Mouse (Mus musculus): ENCODE measurements around the gene Gm20388. TPM values are rescaled to one million over a fixed set of nuclear protein-coding genes. Genes with fewer than 3 reads are reported as not detected.

Gm20388 gene
- polyA plus RNA-seq, 1 experiment from 2014 or later, result not detected

DNA sequence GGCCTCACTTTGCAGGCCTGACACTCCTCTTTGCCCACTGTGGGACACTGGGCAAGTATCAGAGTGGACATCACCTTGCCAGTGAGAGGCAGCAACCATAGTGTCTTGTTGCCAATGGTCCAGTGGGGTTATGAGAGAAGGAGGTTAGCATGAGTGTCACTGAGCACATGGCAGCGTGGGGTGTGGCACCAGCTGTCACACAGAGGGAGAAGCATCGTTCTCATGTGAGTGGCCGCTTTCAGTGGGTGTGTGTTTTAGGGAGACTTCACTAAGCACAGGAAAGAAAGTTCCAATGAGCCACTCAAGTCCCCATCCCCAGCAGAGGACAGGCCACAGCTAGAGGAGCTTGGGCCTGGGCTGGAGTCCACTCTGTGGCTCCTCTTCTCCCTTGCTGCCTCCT is 144.2 kb downstream of the Gm20388 start:
- TF ChIP-seq CTCF (IDR thresholded peaks at IDR 0.05; ENCODE audit: low read depth), result no peak
- 82% methylated on average over 3 of the region's 3 CpGs for WGBS
- Histone ChIP-seq H3K36me3 (ENCODE audit: control insufficient read depth, insufficient read depth) (no peaks in the 10 kb centered on the region), H3K4me3 (ENCODE audit: low read depth, low read length) (no peak overlapping the region), H3K27ac (ENCODE audit: low read depth, low read length) (no peak overlapping the region), H3K4me2 (replicated peaks; ENCODE audit: low read depth) (no peak overlapping the region), H3K9me3 (ENCODE audit: control insufficient read depth) (no peaks in the 10 kb centered on the region), H3K4me1 (replicated peaks; ENCODE audit: control insufficient read depth, insufficient read depth, low read length) (no peaks in the 10 kb centered on the region), H3K9ac (ENCODE audit: low read depth, low read length) (no peak overlapping the region), H3K27me3 (replicated peaks; ENCODE audit: control insufficient read depth, insufficient read depth, low read length) (no peaks in the 10 kb centered on the region)
- ATAC-seq, result no peak

DNA sequence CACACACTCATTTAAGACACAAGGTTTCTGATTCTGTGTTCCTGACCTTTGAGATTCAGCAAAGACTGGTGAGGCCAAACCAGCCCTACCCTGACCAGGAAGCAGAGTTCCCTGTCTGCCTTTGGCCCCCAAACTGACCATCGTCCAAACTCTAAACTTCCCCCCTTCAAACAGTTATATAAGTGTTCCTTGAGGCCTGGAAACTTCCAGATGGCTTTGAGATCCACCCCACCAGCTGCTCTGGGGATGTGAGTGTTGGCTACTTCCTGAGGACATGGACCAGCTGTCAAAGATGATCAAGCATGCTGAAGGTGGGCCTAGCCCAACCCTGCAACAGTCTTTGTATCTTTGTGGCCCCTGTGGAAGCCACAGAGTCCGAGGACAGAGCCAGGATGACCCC is 146.4 kb downstream of the Gm20388 start:
- ATAC-seq, result no peak
- 63% methylated on average over 2 of the region's 2 CpGs for WGBS
- Histone ChIP-seq H3K27me3 (replicated peaks; ENCODE audit: control insufficient read depth, insufficient read depth, low read length) (no peaks in the 10 kb centered on the region), H3K4me3 (ENCODE audit: low read depth, low read length) (no peak overlapping the region), H3K4me1 (replicated peaks; ENCODE audit: control insufficient read depth, insufficient read depth, low read length) (no peaks in the 10 kb centered on the region), H3K4me2 (replicated peaks; ENCODE audit: low read depth) (no peak overlapping the region), H3K27ac (ENCODE audit: low read depth, low read length) (no peak overlapping the region), H3K36me3 (ENCODE audit: control insufficient read depth, insufficient read depth) (no peaks in the 10 kb centered on the region), H3K9me3 (ENCODE audit: control insufficient read depth) (no peaks in the 10 kb centered on the region), H3K9ac (ENCODE audit: low read depth, low read length) (no peak overlapping the region)
- TF ChIP-seq CTCF (IDR thresholded peaks at IDR 0.05; ENCODE audit: low read depth), result no peak

DNA sequence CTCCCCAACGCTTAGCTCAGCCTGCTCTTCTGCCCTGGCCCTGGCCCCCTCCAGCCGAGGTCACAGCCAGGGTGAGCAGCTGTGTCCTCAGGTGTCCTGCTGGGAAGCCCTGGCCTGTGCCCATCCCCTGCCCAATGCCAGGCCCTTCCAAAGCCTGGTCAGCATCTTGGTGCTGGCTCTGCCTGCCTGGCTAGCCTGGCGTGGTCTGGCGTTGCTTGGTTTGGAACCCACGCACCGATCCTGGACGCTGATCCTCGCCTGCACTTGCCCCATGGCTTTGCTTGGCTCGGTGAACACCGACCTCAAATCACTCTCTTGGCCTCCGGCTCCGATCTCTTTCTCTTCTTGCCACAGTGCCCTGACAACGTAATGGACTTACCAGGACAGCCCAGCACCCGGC is 152.1 kb downstream of the Gm20388 start:
- Histone ChIP-seq H3K4me1 (replicated peaks; ENCODE audit: control insufficient read depth, insufficient read depth, low read length) (no peaks in the 10 kb centered on the region), H3K36me3 (ENCODE audit: control insufficient read depth, insufficient read depth) (no peaks in the 10 kb centered on the region), H3K9me3 (ENCODE audit: control insufficient read depth) (no peaks in the 10 kb centered on the region), H3K27ac (ENCODE audit: low read depth, low read length) (no peak overlapping the region), H3K27me3 (replicated peaks; ENCODE audit: control insufficient read depth, insufficient read depth, low read length) (no peaks in the 10 kb centered on the region), H3K9ac (ENCODE audit: low read depth, low read length) (no peak overlapping the region), H3K4me2 (replicated peaks; ENCODE audit: low read depth) (no peak overlapping the region), H3K4me3 (ENCODE audit: low read depth, low read length) (no peak overlapping the region)
- TF ChIP-seq CTCF (IDR thresholded peaks at IDR 0.05; ENCODE audit: low read depth), result no peak
- WGBS, result 89% methylated on average over 14 of the region's 14 CpGs
- no peak for ATAC-seq

DNA sequence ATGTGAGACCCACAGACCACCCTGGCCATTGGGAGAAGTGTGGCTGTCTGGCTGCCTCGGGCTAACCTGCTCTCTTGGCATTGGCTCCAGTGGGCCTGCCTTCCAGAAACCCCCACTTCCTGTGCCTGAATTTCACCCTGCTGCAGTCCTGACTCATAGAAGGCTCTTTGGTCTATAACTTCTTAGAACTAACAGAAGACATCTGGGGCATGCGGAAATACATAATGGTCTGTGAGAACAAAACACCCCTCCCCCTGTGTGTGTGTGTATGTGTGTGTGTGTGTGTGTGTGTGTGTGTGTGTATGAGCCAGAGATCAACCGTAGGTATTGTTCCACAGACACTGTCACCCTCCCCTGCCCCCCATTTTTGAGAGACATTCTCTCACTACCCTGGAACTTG is 152.7 kb downstream of the Gm20388 start:
- Histone ChIP-seq H3K9ac (ENCODE audit: low read depth, low read length) (no peak overlapping the region), H3K4me1 (replicated peaks; ENCODE audit: control insufficient read depth, insufficient read depth, low read length) (no peaks in the 10 kb centered on the region), H3K4me3 (ENCODE audit: low read depth, low read length) (no peak overlapping the region), H3K36me3 (ENCODE audit: control insufficient read depth, insufficient read depth) (no peaks in the 10 kb centered on the region), H3K27me3 (replicated peaks; ENCODE audit: control insufficient read depth, insufficient read depth, low read length) (no peaks in the 10 kb centered on the region), H3K4me2 (replicated peaks; ENCODE audit: low read depth) (no peak overlapping the region), H3K9me3 (ENCODE audit: control insufficient read depth) (no peaks in the 10 kb centered on the region), H3K27ac (ENCODE audit: low read depth, low read length) (no peak overlapping the region)
- TF ChIP-seq CTCF (IDR thresholded peaks at IDR 0.05; ENCODE audit: low read depth), result no peak
- no peak for ATAC-seq
- 62% methylated on average over 3 of the region's 3 CpGs for WGBS

DNA sequence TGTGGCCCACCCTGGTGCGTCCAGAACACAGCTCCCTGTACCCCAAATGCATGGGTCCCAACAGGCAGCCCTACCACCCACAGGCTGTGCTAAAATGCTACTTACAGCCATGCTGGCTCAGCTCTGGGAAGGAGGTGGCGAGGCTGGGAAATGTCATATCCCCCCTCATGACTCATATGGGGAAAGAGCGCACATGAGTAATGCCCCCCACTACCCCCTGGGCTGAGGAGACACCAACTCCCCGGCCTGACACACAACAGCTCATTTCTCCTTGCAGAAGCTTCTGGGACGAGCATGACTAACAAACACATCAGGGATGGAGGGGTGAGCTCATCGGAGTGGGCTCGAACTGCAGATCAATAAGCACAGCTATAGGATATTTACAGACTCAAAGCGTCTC is 155.0 kb downstream of the Gm20388 start:
- Histone ChIP-seq H3K4me1 (replicated peaks; ENCODE audit: control insufficient read depth, insufficient read depth, low read length) (no peaks in the 10 kb centered on the region), H3K9me3 (ENCODE audit: control insufficient read depth) (no peaks in the 10 kb centered on the region), H3K27me3 (replicated peaks; ENCODE audit: control insufficient read depth, insufficient read depth, low read length) (no peaks in the 10 kb centered on the region), H3K9ac (ENCODE audit: low read depth, low read length) (no peak overlapping the region), H3K27ac (ENCODE audit: low read depth, low read length) (no peak overlapping the region), H3K4me2 (replicated peaks; ENCODE audit: low read depth) (no peak overlapping the region), H3K36me3 (ENCODE audit: control insufficient read depth, insufficient read depth) (no peaks in the 10 kb centered on the region), H3K4me3 (ENCODE audit: low read depth, low read length) (no peak overlapping the region)
- WGBS, result 91% methylated on average over 8 of the region's 8 CpGs
- no peak for TF ChIP-seq CTCF (IDR thresholded peaks at IDR 0.05; ENCODE audit: low read depth)
- no peak for ATAC-seq

DNA sequence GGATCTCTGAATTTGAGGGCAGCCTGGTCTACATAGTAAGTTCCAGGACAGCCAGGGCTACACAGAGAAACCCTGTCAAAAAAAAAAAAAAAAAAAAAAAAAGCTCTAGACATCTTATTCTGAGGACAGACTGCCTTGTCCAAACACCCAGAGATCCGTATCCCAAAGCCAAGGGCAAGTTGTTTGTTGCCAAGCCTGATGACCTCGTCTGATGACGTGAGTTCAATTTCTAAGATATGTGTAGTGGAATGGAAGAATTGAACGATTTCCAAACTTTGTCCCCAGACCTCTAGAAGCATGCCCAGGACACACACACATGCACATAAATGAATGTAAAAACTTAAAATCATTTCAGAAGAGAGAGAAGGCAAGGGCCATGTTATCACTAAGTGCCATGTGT is 155.6 kb downstream of the Gm20388 start:
- no peak for ATAC-seq
- Histone ChIP-seq H3K9ac (ENCODE audit: low read depth, low read length) (no peak overlapping the region), H3K36me3 (ENCODE audit: control insufficient read depth, insufficient read depth) (no peaks in the 10 kb centered on the region), H3K4me1 (replicated peaks; ENCODE audit: control insufficient read depth, insufficient read depth, low read length) (no peaks in the 10 kb centered on the region), H3K4me2 (replicated peaks; ENCODE audit: low read depth) (no peak overlapping the region), H3K4me3 (ENCODE audit: low read depth, low read length) (no peak overlapping the region), H3K9me3 (ENCODE audit: control insufficient read depth) (no peaks in the 10 kb centered on the region), H3K27me3 (replicated peaks; ENCODE audit: control insufficient read depth, insufficient read depth, low read length) (no peaks in the 10 kb centered on the region), H3K27ac (ENCODE audit: low read depth, low read length) (no peak overlapping the region)
- WGBS, result 78% methylated on average over 4 of the region's 4 CpGs
- TF ChIP-seq CTCF (IDR thresholded peaks at IDR 0.05; ENCODE audit: low read depth), result no peak
